Mouse (Mus musculus) liver, embryonic 11.5 days (tissue): ENCODE measurements around the gene Styx. TPM values are rescaled to one million over a fixed set of nuclear protein-coding genes. Genes with fewer than 3 reads are reported as not detected.

Experiments used
- ATAC-seq: fragments of 200-750 bp; cut with Nextera tagmentation; replicated peaks from 2 replicates; pipeline ENCODE4 v1.8.0; 2017; ENCODE audit warnings: moderate number of reproducible peaks, mild to moderate bottlenecking, moderate TSS enrichment, moderate library complexity; ENCODE audit not compliant: low FRiP score
- DNase-seq: peaks from one replicate; pipeline ENCODE4 v3.0.0-alpha.2; 2017; ENCODE audit warnings: low spot score
- H3K27ac ChIP-seq: fragments of 300-500 bp; sonication (generic); 2 replicates; pipeline ENCODE4 v1.5.1; 2014; ENCODE audit warnings: mild to moderate bottlenecking, low read depth, low read length, control low read depth
- H3K27me3 ChIP-seq: fragments of 300-500 bp; sonication (generic); replicated peaks from 2 replicates; pipeline ENCODE4 v1.6.1; 2014; ENCODE audit warnings: low read length, mixed read lengths; ENCODE audit not compliant: control insufficient read depth, insufficient read depth
- H3K36me3 ChIP-seq: fragments of 300-500 bp; sonication (generic); 2 replicates; pipeline ENCODE4 v1.6.1; 2014; ENCODE audit warnings: mild to moderate bottlenecking, low read length, moderate library complexity, mixed read lengths; ENCODE audit not compliant: control insufficient read depth, insufficient read depth
- H3K4me1 ChIP-seq: fragments of 300-500 bp; sonication (generic); replicated peaks from 2 replicates; pipeline ENCODE4 v1.6.1; 2014; ENCODE audit warnings: low read length, mixed read lengths; ENCODE audit not compliant: control insufficient read depth, insufficient read depth
- H3K4me2 ChIP-seq: fragments of 300-500 bp; sonication (generic); 2 replicates; pipeline ENCODE4 v1.6.1; 2014; ENCODE audit warnings: mild to moderate bottlenecking, control low read depth, moderate library complexity
- H3K4me3 ChIP-seq: fragments of 300-500 bp; sonication (generic); 2 replicates; pipeline ENCODE4 v1.5.1; 2014; ENCODE audit warnings: low read depth, low read length, control low read depth
- H3K9ac ChIP-seq: fragments of 300-500 bp; sonication (generic); 2 replicates; pipeline ENCODE4 v1.6.1; 2014; ENCODE audit warnings: low read depth, low read length, control low read depth
- H3K9me3 ChIP-seq: fragments of 300-500 bp; sonication (generic); 2 replicates; pipeline ENCODE4 v1.6.1; 2016; ENCODE audit warnings: low read length, inconsistent platforms, mixed read lengths; ENCODE audit not compliant: control insufficient read depth
- WGBS: fragments of 180-500 bp; shearing (Covaris S2); extraction: QIAGEN DNeasy Blood & Tissue Kit; methylation state at CpG from one replicate; pipeline ENCODE4 v1.1.7; 2014; 5-methylcytosine and 5-hydroxymethylcytosine counted together
- polyA plus RNA-seq: library from polyadenylated mRNA; unstranded; fragments of >200 nt; fragmentation: Nextera tagmentation; extraction: Ambion mirVana; gene quantifications from 2 replicates; pipeline ENCODE4 v1.2.1, GENCODE M21; 2014

The Styx gene
- polyA plus RNA-seq, 1 experiment from 2014 or later: 40.1 TPM

DNA sequence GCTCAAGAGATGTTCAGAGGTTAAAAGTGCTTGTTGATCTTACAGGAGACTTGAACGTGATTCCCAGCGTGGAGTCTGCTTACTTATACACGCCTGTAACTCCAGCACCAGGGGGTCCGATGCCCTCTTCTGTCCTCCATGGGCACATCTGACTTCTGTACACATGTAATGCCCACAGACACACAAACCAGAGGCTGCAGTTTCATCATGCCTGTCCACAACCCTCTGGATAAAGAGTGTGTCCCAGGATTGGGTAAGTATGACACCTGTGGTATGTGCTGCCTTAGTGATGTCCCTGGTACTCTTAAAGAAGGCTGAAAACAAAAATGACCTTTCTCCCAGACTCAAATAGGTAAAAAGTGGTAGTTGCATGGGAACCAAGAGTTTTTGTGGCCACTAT is 68.4 kb downstream of the Styx start:
- WGBS: 68% methylated on average over 4 of the region's 4 CpGs
- Histone ChIP-seq H3K9ac (no peak overlapping the region), H3K4me1 (no peaks in the 10 kb centered on the region), H3K27ac (no peak overlapping the region), H3K27me3 (no peaks in the 10 kb centered on the region), H3K36me3 (no peaks in the 10 kb centered on the region), H3K9me3 (no peaks in the 10 kb centered on the region), H3K4me2 (no peak overlapping the region), H3K4me3 (no peak overlapping the region)
- DNase-seq (no peak), ATAC-seq (no peak)

DNA sequence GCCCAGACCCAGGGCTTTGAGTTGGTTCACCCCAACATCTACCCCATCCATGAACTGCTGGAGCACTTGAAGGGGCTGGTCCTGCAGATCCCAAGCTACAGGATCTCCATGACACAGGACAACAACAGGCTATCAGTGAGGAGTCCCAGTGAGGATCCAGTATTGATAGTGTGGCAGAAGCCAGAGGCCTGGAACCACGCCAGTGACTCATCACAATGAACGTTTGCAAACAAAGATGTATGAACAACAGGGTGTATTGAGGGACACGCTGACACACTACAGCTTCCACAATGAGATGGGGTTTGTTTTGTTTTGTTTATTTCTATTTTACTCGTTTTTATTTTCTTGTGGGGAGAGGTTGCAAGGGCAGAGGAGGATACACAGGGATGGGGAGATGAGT is 71.5 kb downstream of the Styx start:
- Histone ChIP-seq H3K4me3 (no peak overlapping the region), H3K9ac (no peak overlapping the region), H3K4me2 (no peak overlapping the region), H3K27ac (no peak overlapping the region), H3K9me3 (no peaks in the 10 kb centered on the region), H3K36me3 (no peaks in the 10 kb centered on the region), H3K27me3 (no peaks in the 10 kb centered on the region), H3K4me1 (no peaks in the 10 kb centered on the region)
- 56% methylated on average over 4 of the region's 4 CpGs for WGBS
- no peak for DNase-seq
- no peak for ATAC-seq

DNA sequence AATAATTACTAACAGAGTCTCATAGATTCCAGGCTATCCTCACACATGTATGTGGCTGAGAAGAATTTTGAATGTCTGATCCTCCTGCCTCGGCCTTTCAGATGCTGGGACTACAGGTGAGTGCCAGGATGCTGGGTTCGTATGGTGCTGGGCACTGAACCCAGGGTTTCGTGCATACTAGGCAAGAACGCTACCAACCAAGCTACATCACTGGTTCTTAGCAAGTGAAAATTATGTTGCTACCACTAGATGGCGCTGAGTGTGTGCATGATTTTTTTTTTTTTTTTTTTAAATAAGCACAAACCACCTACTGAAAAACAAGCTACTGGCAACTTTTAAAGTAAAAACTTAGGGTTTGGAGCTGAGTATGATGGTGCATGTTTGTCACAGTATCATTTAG is 72.3 kb downstream of the Styx start:
- DNase-seq: no peak
- Histone ChIP-seq H3K4me2 (no peak overlapping the region), H3K9me3 (no peaks in the 10 kb centered on the region), H3K36me3 (no peaks in the 10 kb centered on the region), H3K4me3 (no peak overlapping the region), H3K27ac (no peak overlapping the region), H3K9ac (no peak overlapping the region), H3K4me1 (no peaks in the 10 kb centered on the region), H3K27me3 (no peaks in the 10 kb centered on the region)
- 8% methylated on average over 5 of the region's 5 CpGs for WGBS
- ATAC-seq: peak; percentile 49; the same call in 1 of the 2 replicates

DNA sequence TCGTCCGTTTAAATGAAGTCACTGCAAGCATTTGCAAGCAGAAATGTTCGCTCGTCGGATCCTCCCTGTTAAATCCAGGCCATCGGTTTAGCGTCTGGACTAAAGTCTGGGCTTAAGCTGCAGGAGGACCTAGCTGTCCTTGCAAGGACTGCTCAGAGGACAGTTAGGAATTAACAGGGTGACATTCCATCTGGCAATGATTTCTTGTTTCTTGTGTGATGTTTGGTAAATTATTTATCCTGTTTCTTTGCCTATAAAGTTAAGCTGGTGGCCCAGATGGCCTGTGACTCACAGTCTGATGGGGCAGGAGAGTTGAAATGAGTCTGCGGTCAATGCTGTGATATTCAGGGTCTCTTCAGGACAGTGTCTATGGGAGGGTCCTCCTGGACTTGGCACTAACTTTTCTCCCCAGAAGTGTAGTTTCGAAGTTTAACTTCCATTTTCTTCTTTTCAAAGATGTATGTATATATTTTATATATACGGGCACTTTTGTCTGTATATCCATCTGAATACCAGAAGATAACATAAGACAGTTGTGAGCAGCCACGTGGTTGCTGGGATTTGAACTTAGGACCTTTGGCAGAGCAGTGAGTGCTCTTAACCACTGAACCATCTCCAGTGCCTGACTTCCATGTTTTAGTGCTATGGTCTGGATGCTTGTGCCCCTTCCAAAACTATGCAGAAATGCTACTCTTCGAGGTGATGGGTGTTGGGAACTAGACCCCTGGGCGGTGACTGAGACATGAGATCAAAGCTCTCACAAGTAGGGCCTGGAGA is 79.4 kb downstream of the Styx start:
- no peak overlapping the region for H3K9ac ChIP-seq
- H3K27ac ChIP-seq: no peak overlapping the region
- no peak overlapping the region for H3K4me2 ChIP-seq
- no peaks in the 10 kb centered on the region; the same call in 1 of the 2 replicates for H3K9me3 ChIP-seq
- DNase-seq (no peak), ATAC-seq (no peak)
- H3K4me3 ChIP-seq: no peak overlapping the region
- no peaks in the 10 kb centered on the region for H3K4me1 ChIP-seq
- 87% methylated on average over 13 of the region's 13 CpGs for WGBS
- no peaks in the 10 kb centered on the region for H3K27me3 ChIP-seq
- no peaks in the 10 kb centered on the region for H3K36me3 ChIP-seq

DNA sequence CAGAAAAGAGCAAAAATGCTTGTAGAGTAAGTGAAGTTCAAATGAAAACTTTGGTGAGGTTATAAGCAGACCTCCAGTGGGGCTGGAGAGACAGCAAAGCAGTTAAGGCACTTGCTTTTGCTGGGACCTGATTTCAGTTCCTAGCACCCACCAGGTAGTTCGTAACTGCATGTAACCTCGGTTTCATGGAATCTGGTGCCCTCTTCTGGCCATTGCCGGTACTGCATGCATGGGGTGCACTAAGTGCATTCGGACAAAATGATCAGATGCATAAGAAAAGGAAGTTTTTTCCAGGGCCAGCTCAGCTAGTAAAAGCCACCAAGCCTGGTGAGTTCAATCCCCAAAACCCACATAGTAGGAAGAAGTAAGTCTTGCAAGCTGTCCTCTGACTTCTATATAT is 81.1 kb downstream of the Styx start:
- no peaks in the 10 kb centered on the region for H3K36me3 ChIP-seq
- no peaks in the 10 kb centered on the region for H3K4me1 ChIP-seq
- H3K4me3 ChIP-seq: no peak overlapping the region
- 64% methylated on average over 4 of the region's 4 CpGs for WGBS
- no peak overlapping the region for H3K4me2 ChIP-seq
- no peak overlapping the region for H3K27ac ChIP-seq
- no peak overlapping the region for H3K9ac ChIP-seq
- ATAC-seq (no peak), DNase-seq (no peak)
- H3K27me3 ChIP-seq: no peaks in the 10 kb centered on the region
- H3K9me3 ChIP-seq: no peaks in the 10 kb centered on the region; the same call in 1 of the 2 replicates

DNA sequence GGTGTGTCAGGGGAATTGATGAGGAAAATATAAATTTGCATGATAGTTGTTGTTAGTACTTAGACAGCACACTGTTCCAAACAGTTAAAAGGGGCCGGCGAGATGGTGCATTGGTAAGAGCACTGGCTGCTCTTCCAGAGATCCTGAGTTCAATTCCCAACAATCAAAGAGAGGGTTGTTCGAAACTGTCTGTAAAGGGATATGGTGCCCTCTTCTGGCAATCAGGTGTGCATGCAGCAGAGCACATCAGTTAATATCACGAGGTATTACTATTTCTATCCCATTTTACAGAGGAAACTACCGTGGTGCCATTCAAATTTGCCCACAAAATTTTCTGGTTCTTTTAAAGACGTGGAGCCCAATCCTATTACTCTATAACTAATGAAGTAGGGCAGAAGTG is 83.3 kb downstream of the Styx start:
- H3K9me3 ChIP-seq: no peaks in the 10 kb centered on the region; the same call in 1 of the 2 replicates
- 57% methylated on average over 6 of the region's 6 CpGs for WGBS
- no peak overlapping the region for H3K4me3 ChIP-seq
- H3K9ac ChIP-seq: no peak overlapping the region
- H3K4me1 ChIP-seq: no peaks in the 10 kb centered on the region
- no peak overlapping the region for H3K4me2 ChIP-seq
- H3K27ac ChIP-seq: no peak overlapping the region
- no peak for ATAC-seq
- H3K36me3 ChIP-seq: no peaks in the 10 kb centered on the region
- no peaks in the 10 kb centered on the region for H3K27me3 ChIP-seq
- DNase-seq: no peak

DNA sequence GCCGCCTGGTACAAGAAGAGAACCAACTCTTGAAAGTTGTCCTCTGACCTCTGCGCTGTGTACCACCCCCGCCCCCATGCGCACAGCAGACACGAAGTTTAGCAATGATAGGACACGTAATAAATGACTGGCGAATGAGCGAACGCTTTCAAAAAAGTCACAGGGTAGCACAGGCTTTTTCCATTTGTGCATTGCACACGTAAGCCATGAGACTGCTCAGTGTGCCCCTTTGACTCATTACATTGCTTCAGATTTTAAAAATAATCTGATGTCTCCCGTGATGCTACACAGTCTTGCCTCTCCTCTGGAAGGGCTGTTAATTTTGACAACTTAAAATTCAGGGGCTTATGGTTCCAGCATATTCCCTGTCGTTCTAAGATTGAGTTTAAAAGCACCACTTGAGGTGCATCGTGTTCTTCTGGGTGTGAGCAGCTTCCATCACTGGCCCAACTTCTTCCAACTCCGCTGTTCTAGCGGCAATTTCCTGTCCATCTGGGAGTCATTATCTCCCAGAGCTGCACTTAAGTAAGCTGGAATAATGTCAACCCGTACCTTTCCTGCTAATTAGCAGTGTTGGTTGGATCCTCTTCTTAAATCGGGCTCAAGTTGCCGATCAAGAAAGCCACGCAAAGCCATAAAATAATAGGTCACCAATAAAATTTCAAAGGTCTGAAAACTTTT is 87.5 kb downstream of the Styx start:
- WGBS: 69% methylated on average over 19 of the region's 19 CpGs
- H3K4me2 ChIP-seq: no peak overlapping the region
- H3K4me3 ChIP-seq: no peak overlapping the region
- no peaks in the 10 kb centered on the region for H3K4me1 ChIP-seq
- no peak for ATAC-seq
- H3K27me3 ChIP-seq: no peaks in the 10 kb centered on the region
- H3K9me3 ChIP-seq: no peaks in the 10 kb centered on the region
- no peak overlapping the region for H3K27ac ChIP-seq
- DNase-seq: no peak
- H3K36me3 ChIP-seq: no peaks in the 10 kb centered on the region
- H3K9ac ChIP-seq: no peak overlapping the region

DNA sequence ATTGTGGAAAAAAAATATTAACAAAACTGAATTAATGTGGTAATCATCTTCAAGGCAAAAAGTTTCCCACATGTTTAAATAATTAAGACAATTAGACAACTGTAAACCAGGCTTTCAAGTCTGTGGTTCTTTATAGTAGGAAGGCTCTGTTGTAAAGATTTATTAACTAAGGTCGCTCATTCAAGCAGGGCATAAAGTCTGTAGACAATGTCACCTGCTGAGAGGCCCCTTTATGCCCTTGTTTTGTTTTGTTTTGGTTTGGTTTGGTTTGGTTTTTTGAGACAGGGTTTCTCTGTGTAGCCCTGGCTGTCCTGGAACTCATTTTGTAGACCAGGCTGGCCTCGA is 88.0 kb downstream of the Styx start:
- no peaks in the 10 kb centered on the region for H3K36me3 ChIP-seq
- DNase-seq (no peak), ATAC-seq (no peak)
- no peaks in the 10 kb centered on the region for H3K4me1 ChIP-seq
- H3K4me2 ChIP-seq: no peak overlapping the region
- WGBS: 90% methylated on average over 2 of the region's 2 CpGs
- no peak overlapping the region for H3K4me3 ChIP-seq
- H3K27me3 ChIP-seq: no peaks in the 10 kb centered on the region
- H3K9ac ChIP-seq: no peak overlapping the region
- H3K9me3 ChIP-seq: no peaks in the 10 kb centered on the region
- H3K27ac ChIP-seq: no peak overlapping the region

DNA sequence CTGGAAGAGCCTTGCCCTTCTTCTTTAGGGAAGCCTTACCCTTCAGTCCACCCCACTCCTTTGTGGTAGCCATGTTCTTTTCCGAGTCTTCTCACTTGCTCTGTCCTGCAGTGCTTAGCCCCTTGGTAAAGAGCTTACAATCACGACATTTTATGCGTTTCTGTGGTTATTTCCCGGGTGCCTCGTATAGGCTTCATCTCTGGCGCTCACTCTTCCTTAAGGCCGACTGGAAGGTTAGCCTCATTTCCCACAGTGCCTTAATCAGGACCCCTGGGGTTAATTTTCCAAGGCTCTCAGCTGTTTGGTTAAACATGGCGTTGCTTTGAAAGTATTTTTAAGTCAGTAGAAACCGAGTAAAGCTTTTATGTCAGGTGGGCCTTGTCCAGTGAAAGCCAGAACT is 88.5 kb downstream of the Styx start:
- no peak overlapping the region for H3K27ac ChIP-seq
- ATAC-seq (no peak), DNase-seq (no peak)
- H3K9ac ChIP-seq: no peak overlapping the region
- H3K36me3 ChIP-seq: no peaks in the 10 kb centered on the region
- 71% methylated on average over 9 of the region's 9 CpGs for WGBS
- no peak overlapping the region for H3K4me3 ChIP-seq
- H3K4me1 ChIP-seq: no peaks in the 10 kb centered on the region
- no peaks in the 10 kb centered on the region for H3K9me3 ChIP-seq
- no peak overlapping the region for H3K4me2 ChIP-seq
- no peaks in the 10 kb centered on the region for H3K27me3 ChIP-seq
